Mouse (Mus musculus) kidney, postnatal 0 days (tissue): Measurements from ENCODE around the gene Dhx58. TPM values are rescaled to one million over a fixed set of nuclear protein-coding genes. Genes with fewer than 3 reads are reported as not detected.
A peak's percentile ranks its signal among the peaks of the same experiment; 100 is the strongest.

ENCODE experiments used
- ATAC-seq: fragments of 200-750 bp; cut with Nextera tagmentation; replicated peaks from 2 replicates; pipeline ENCODE4 v1.8.0; 2017; ENCODE audit warnings: low read depth, moderate number of reproducible peaks, moderate TSS enrichment, moderate library complexity; ENCODE audit not compliant: low FRiP score
- DNase-seq: peaks from one replicate; pipeline ENCODE4 v3.0.0-alpha.2; 2016; ENCODE audit warnings: low spot score
- H3K27ac ChIP-seq: fragments of 300-500 bp; sonication (generic); 2 replicates; pipeline ENCODE4 v1.5.1; 2014; ENCODE audit warnings: mild to moderate bottlenecking
- H3K27me3 ChIP-seq: fragments of 300-500 bp; sonication (generic); 2 replicates; pipeline ENCODE4 v1.6.1; 2014; ENCODE audit warnings: low read length, mixed read lengths; ENCODE audit not compliant: insufficient read depth
- H3K36me3 ChIP-seq: fragments of 300-500 bp; sonication (generic); 2 replicates; pipeline ENCODE4 v1.6.1; 2014; ENCODE audit warnings: low read length, mixed read lengths; ENCODE audit not compliant: insufficient read depth
- H3K4me1 ChIP-seq: fragments of 300-500 bp; sonication (generic); replicated peaks from 2 replicates; pipeline ENCODE4 v1.6.1; 2014; ENCODE audit warnings: antibody characterized with exemption, low read length, mixed read lengths; ENCODE audit not compliant: insufficient read depth
- H3K4me2 ChIP-seq: fragments of 300-500 bp; sonication (generic); 2 replicates; pipeline ENCODE4 v1.6.1; 2014; ENCODE audit warnings: mild to moderate bottlenecking, low read length, moderate library complexity, mixed read lengths
- H3K4me3 ChIP-seq: fragments of 300-500 bp; sonication (generic); replicated peaks from 2 replicates; pipeline ENCODE4 v1.5.1; 2014; ENCODE audit warnings: low read depth, low read length
- H3K9ac ChIP-seq: fragments of 300-500 bp; sonication (generic); 2 replicates; pipeline ENCODE4 v1.6.1; 2014; ENCODE audit warnings: low read depth, low read length
- H3K9me3 ChIP-seq: fragments of 300-500 bp; sonication (generic); replicated peaks from 2 replicates; pipeline ENCODE4 v1.6.1; 2016; ENCODE audit warnings: low read length, inconsistent platforms, mixed read lengths
- CTCF ChIP-seq: IDR thresholded peaks from 2 replicates; pipeline ENCODE4 v1.5.1; 2016; ENCODE audit warnings: antibody characterized with exemption, low read depth, mild to moderate bottlenecking, moderate library complexity
- WGBS: fragments of 180-500 bp; shearing (Covaris S2); extraction: QIAGEN DNeasy Blood & Tissue Kit; methylation state at CpG from one replicate; pipeline ENCODE4 v1.1.7; 2014; 5-methylcytosine and 5-hydroxymethylcytosine counted together
- polyA plus RNA-seq: library from polyadenylated mRNA; unstranded; fragments of >200 nt; fragmentation: Nextera tagmentation; extraction: Ambion mirVana; gene quantifications from 2 replicates; pipeline ENCODE4 v1.2.1, GENCODE M21; 2015

Gene Dhx58
- 3.3 and 3.7 TPM in 2 replicates for polyA plus RNA-seq

DNA sequence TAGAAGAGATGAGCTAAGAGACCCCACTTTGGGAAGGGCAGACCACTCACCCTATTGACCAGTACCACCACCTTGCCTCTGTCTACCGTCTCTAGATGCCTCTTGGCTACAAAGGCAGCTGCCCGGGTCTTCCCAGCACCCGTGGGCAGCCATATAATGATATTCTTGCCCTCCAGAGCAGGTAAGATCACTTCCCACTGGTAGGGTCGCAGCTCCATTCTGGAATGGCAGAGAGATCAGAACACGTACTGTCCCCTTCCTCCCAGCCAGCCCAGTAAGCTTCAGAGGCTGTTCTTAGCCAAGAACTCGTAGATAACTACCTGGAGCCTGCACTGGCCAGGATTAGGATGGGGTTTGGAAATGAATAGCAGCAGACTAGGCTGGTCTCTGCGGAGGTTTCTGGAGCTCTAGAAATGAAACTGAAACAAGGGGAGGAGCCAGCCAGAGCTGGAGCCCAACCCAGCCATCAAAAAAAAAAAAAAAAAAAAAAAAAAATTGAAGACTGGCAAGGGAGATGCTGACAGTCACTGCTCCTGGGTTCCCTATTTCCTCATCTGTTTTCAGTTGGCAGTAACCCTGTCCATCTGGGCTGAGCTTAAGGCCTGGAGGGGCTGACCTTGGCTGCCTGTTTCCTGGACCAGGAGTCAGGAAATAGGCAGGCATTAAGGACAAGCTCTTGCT is at the start of gene Dhx58:
TSS of gene Dhx58 (minus strand) at position 421 of the 681 bp plus-strand sequence.
- Histone ChIP-seq H3K9me3 (no peaks in the 10 kb centered on the region), H3K36me3 (peaks cover 45% of the 10 kb centered on the region), H3K4me3 (0 out of 2 replicates have a peak within 1 kb of the TSS, but pooled peaks have one; percentile 11), H3K4me1 (no peaks in the 10 kb centered on the region; the same call in 1 of the 2 replicates), H3K27me3 (no peaks in the 10 kb centered on the region), H3K27ac (peak within 1 kb of the TSS; percentile 25; the same call in 1 of the 2 replicates), H3K4me2 (peak within 1 kb of the TSS; percentile 43), H3K9ac (0 out of 2 replicates have a peak within 1 kb of the TSS, but pooled peaks have one; percentile 23)
- no peak for ATAC-seq
- TF ChIP-seq CTCF: no peak
- peak; percentile 47 for DNase-seq
- 59% methylated on average over 7 of the region's 7 CpGs for WGBS

DNA sequence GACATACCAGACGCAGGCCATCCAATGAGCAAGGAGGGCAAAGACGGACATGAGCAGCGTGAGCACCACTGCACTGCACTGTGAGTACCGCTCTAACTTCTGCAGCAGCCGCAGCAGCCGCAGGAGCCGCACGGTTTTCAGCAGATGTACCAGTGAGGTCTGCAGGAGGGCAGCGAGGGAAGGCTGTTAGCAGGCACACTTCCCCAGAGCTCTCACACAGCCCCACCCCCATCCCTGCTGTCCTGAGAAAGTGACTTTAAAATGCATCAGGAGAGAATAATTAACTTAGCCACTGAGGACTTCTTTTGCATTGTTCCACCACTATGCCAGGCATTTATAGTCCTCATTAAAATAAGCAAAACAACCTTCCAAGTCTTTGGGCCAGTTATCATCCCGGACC is 48.2 kb upstream of the Dhx58 start:
- no peak for ATAC-seq
- Histone ChIP-seq H3K9ac (no peak overlapping the region), H3K4me1 (no peaks in the 10 kb centered on the region), H3K36me3 (no peaks in the 10 kb centered on the region), H3K9me3 (no peaks in the 10 kb centered on the region), H3K27me3 (no peaks in the 10 kb centered on the region), H3K4me3 (no peak overlapping the region), H3K27ac (no peak overlapping the region), H3K4me2 (no peak overlapping the region)
- 23% methylated on average over 10 of the region's 10 CpGs for WGBS
- TF ChIP-seq CTCF: no peak
- no peak for DNase-seq

DNA sequence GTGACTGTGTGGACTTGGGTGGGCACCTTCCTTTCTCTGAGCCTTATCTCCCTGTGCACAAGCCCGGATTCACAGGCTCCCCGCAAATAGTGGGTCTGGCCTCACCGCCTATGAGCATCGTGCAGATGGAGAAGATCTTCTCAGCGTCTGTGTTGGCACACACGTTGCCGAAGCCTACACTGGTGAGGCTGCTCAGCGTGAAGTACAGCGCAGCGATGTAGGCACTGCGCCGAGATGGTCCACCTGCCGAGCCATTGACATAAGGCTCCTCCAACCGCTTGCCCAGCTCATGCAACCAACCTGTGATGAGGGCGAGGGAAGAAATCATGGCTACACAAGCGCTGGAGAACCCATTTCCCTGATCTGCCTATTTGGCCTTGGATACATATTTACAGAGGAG is 46.1 kb upstream of the Dhx58 start:
- Histone ChIP-seq H3K9ac (no peak overlapping the region), H3K4me2 (no peak overlapping the region), H3K4me1 (no peaks in the 10 kb centered on the region), H3K27ac (no peak overlapping the region), H3K9me3 (no peaks in the 10 kb centered on the region), H3K4me3 (no peak overlapping the region), H3K36me3 (no peaks in the 10 kb centered on the region), H3K27me3 (no peaks in the 10 kb centered on the region)
- no peak for TF ChIP-seq CTCF
- 90% methylated on average over 16 of the region's 16 CpGs for WGBS
- DNase-seq (no peak), ATAC-seq (no peak)

DNA sequence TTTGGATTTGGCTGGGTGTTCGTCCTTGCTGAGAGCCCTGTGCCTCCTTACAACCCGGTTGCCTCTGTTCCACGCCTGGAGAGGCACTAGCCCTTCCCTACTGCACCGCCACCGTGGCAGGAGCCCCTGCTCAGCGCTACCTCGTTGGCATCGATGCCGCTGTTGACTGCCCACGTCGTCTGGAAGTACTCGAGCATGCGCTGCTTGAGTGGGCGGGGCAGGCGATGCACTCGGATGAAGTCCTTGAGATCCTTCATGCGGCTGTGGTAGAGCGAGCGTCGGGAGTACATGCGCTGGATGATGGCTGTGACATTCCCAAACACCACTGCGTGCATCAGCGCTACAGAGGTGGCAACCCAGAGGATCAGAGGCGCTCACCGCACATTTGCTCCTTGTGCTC is 45.4 kb upstream of the Dhx58 start:
- no peak overlapping the region for H3K27ac ChIP-seq
- no peaks in the 10 kb centered on the region for H3K4me1 ChIP-seq
- 39% methylated on average over 25 of the region's 25 CpGs for WGBS
- H3K27me3 ChIP-seq: no peaks in the 10 kb centered on the region
- no peaks in the 10 kb centered on the region for H3K36me3 ChIP-seq
- DNase-seq (no peak), ATAC-seq (no peak)
- H3K9me3 ChIP-seq: no peaks in the 10 kb centered on the region
- H3K9ac ChIP-seq: no peak overlapping the region
- no peak for TF ChIP-seq CTCF
- no peak overlapping the region for H3K4me3 ChIP-seq
- H3K4me2 ChIP-seq: no peak overlapping the region

DNA sequence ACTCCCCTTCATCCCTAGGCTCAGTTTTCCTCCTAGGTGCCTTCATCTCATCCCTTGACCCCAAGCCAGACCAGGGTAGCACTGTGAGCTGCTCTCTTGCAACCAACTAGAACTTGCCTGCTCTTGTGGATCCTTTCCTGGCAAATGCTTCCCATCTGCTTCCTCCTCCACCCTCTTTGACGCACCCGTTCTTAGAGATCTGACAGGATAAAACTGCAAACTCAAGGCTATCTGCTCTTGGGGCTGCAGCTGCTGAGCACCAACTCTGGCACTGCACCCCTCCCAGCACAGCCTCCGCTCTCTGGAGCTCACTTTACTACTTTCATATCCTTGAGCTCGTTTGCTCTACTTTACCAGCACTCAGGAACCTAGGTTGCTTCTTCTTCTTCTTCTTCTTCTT is 44.5 kb upstream of the Dhx58 start:
- H3K27me3 ChIP-seq: no peaks in the 10 kb centered on the region
- H3K9me3 ChIP-seq: no peaks in the 10 kb centered on the region
- ATAC-seq (no peak), DNase-seq (no peak)
- no peaks in the 10 kb centered on the region for H3K36me3 ChIP-seq
- no peak overlapping the region for H3K4me3 ChIP-seq
- no peak overlapping the region for H3K4me2 ChIP-seq
- H3K27ac ChIP-seq: no peak overlapping the region
- WGBS: 66% methylated on average over 4 of the region's 4 CpGs
- no peak for TF ChIP-seq CTCF
- H3K9ac ChIP-seq: no peak overlapping the region
- no peaks in the 10 kb centered on the region for H3K4me1 ChIP-seq

DNA sequence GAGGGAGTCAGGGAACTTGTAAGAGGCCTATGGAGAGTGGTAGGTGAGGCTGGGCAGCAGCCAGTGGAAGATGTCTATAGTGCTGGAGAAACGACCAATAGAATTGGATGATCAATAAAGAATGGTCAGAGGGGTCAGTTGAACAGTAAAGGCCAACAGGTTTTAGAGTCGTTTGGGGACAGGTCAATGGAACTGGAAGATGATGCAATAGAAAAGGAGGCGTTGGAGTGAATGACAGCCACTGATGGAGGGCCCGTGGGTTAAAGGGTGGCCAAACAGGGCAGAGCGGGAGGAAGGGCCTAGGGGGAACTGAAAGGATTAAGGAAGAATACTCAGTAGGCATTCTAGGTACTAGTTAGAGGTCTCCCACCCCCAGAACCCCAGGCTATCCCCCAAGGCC is 43.0 kb upstream of the Dhx58 start:
- no peak for TF ChIP-seq CTCF
- 55% methylated on average over 5 of the region's 5 CpGs for WGBS
- H3K27ac ChIP-seq: no peak overlapping the region

More for the DNA sequence above, 43.0 kb upstream of the Dhx58 start:
- DNase-seq: no peak
- no peak overlapping the region for H3K9ac ChIP-seq
- no peak for ATAC-seq
- no peaks in the 10 kb centered on the region for H3K4me1 ChIP-seq
- no peak overlapping the region for H3K4me3 ChIP-seq
- H3K27me3 ChIP-seq: no peaks in the 10 kb centered on the region
- H3K9me3 ChIP-seq: no peaks in the 10 kb centered on the region
- H3K36me3 ChIP-seq: no peaks in the 10 kb centered on the region
- H3K4me2 ChIP-seq: no peak overlapping the region
